Mouse (Mus musculus) CD4-positive, CD25-positive, alpha-beta regulatory T cell, adult 9 weeks (primary cell): Measurements from ENCODE around the gene Slfn14. TPM values are rescaled to one million over a fixed set of nuclear protein-coding genes. Genes with fewer than 3 reads are reported as not detected.

Source experiments
- polyA plus RNA-seq: library from polyadenylated mRNA; unstranded; fragments of 100-300 nt; shearing (Covaris generic); gene quantifications from one replicate; pipeline ENCODE4 v1.2.1, GENCODE M21; 2017

The Slfn14 gene
- polyA plus RNA-seq = not detected

GRCm38 (mm10) chr11:83286566-83286965 lies at the start of gene Slfn14:
Slfn14 (minus strand) TSS chr11:83286726.

GRCm38 (mm10) chr11:83302526-83303251 lies 16.2 kb upstream of the Slfn14 start, which contains the start of gene Pex12:
Pex12 (minus strand) TSS chr11:83302586.

DNA sequence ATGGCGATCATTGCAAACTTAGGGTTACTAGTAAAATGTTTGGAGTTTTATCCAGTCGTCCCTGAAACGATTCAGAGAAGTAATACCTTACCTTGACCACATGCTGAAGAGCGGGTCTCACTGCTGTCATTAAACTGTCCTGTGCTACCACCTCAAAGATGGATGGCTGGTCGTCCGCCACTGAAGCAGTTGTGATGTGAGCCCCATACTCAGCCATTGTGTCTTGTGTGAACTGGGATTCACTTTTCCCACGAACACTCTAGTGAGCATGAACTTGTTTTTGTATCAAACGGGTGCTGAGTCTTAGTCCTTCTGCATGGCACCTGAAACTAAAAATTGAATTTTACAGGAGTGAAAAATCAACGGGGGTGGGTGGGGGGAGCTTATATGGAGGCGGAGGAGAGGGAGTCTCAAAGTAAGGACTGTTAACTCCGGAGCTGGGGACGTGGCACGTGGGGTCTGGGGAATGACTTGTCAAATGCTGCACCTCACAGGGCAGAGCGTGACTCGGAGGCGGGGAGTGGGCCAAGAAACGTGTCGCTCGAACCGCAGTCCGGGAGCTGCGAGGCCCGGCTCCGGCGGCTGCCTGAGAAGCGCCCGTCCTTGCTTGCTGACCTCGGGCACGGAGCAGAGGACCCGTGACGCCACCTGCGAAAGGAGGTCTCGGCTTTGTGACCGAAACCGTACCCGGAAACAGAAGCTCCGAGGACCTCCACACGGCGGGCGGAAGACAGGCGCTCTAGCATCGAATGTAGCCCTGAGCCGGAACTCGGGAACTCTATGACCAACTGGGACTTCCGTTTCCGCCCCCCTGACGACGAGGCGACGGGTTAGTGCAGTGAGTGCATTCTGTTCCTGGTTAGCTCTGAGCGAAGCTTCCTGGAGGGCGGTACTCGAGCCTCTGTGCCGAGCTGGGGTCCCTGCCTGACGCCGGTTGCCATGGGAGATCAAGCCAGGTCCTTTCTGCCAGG lies 12.0 kb upstream of the Slfn14 start, which contains the start of gene Ap2b1:
TSS of gene Ap2b1 (plus strand) at position 800 of the 971 bp plus-strand sequence.

Other genes starting within 250 kb of the Slfn14 start
- 826 TPM for gene Slfn2, start 221.6 kb downstream of the Slfn14 start, polyA plus RNA-seq
- 312 TPM for gene Slfn1, start 169.9 kb downstream of the Slfn14 start, polyA plus RNA-seq
- 0.29 TPM for gene Slfn4, start 111.5 kb downstream of the Slfn14 start, polyA plus RNA-seq
- gene Slfn3, start 95.4 kb downstream of the Slfn14 start, polyA plus RNA-seq = 6.9 TPM
- 58.3 TPM for gene Ap2b1, start 12.3 kb upstream of the Slfn14 start, polyA plus RNA-seq
- 19.4 TPM for gene Pex12, start 15.9 kb upstream of the Slfn14 start, polyA plus RNA-seq
- not detected for gene Rasl10b, start 122.4 kb upstream of the Slfn14 start, polyA plus RNA-seq
- gene Gas2l2, start 142.7 kb upstream of the Slfn14 start, polyA plus RNA-seq = not detected
- 1.5 TPM for gene 1700020L24Rik, start 151.0 kb upstream of the Slfn14 start, polyA plus RNA-seq
- not detected for gene Mmp28, start 176.3 kb upstream of the Slfn14 start, polyA plus RNA-seq
- gene Taf15, start 186.4 kb upstream of the Slfn14 start, polyA plus RNA-seq = 22.7 TPM
- not detected for gene Heatr9, start 235.4 kb upstream of the Slfn14 start, polyA plus RNA-seq
- gene Ccl5, start 243.8 kb upstream of the Slfn14 start, polyA plus RNA-seq = 101 TPM